Mouse (Mus musculus): Measurements from ENCODE around the gene Nepn. TPM values are rescaled to one million over a fixed set of nuclear protein-coding genes. Genes with fewer than 3 reads are reported as not detected.

Gene Nepn
- polyA plus RNA-seq, 1 experiment from 2014 or later, result not detected

DNA sequence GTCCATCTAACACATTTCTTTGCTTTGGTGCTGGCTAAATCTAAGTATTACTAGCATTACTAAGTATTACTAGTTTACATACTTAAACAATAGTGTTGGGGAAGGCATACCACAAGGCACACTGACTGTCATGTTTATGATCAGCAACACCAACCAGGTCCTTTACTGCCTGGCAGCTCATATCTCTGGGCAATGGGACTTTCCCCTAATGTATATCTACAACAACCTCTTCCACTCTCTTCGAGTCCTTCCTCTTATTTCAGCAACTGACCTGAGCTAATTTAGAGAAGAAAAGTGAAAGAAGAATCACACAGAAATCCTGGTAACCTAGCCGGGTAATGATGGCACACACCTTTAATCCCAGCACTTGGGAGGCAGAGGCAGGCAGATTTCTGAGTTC, 12.3 kb upstream of the Nepn start:
- WGBS, result 96% methylated on average over 2 of the region's 2 CpGs
- H3K27me3 ChIP-seq (replicated peaks; ENCODE audit: control insufficient read depth, insufficient read depth, low read length), result no peaks in the 10 kb centered on the region
- no peaks in the 10 kb centered on the region for H3K9me3 ChIP-seq (ENCODE audit: control insufficient read depth, low read length)
- H3K27ac ChIP-seq (ENCODE audit: low read length), result no peak overlapping the region
- no peak overlapping the region for H3K4me2 ChIP-seq (ENCODE audit: low read length)
- H3K9ac ChIP-seq (replicated peaks; ENCODE audit: low read depth, low read length), result no peak overlapping the region
- H3K4me3 ChIP-seq (replicated peaks; ENCODE audit: low read length), result no peak overlapping the region
- ATAC-seq, result no peak
- peaks cover 5% of the 10 kb centered on the region for H3K4me1 ChIP-seq (replicated peaks; ENCODE audit: control insufficient read depth, insufficient read depth, low read length)
- H3K36me3 ChIP-seq (ENCODE audit: control insufficient read depth, insufficient read depth), result no peaks in the 10 kb centered on the region

DNA sequence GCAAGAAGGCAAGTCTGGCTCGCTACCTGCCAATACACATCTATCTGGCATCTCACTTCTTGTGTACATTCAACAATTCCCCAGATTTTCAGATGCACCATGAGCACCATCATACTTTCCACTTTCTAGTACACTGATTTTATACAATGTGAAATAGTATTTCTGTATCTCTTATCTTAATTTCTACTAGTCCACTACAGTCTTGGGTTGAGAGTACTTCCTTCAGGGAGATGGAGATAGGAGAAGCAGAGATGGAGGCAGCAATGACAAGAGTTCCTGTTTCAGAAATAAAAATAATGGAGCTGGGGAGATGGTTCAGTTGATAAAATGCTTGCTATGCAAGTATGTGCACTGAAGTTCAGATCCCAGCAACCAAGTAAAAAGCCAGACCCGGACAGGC, 11.0 kb upstream of the Nepn start:
- no peak for ATAC-seq
- Histone ChIP-seq H3K4me3 (replicated peaks; ENCODE audit: low read length) (no peak overlapping the region), H3K27me3 (replicated peaks; ENCODE audit: control insufficient read depth, insufficient read depth, low read length) (no peaks in the 10 kb centered on the region), H3K4me2 (ENCODE audit: low read length) (no peak overlapping the region), H3K36me3 (ENCODE audit: control insufficient read depth, insufficient read depth) (no peaks in the 10 kb centered on the region), H3K9me3 (ENCODE audit: control insufficient read depth, low read length) (no peaks in the 10 kb centered on the region), H3K4me1 (replicated peaks; ENCODE audit: control insufficient read depth, insufficient read depth, low read length) (peaks cover 9% of the 10 kb centered on the region), H3K27ac (ENCODE audit: low read length) (no peak overlapping the region), H3K9ac (replicated peaks; ENCODE audit: low read depth, low read length) (no peak overlapping the region)
- 98% methylated on average over 2 of the region's 2 CpGs for WGBS

DNA sequence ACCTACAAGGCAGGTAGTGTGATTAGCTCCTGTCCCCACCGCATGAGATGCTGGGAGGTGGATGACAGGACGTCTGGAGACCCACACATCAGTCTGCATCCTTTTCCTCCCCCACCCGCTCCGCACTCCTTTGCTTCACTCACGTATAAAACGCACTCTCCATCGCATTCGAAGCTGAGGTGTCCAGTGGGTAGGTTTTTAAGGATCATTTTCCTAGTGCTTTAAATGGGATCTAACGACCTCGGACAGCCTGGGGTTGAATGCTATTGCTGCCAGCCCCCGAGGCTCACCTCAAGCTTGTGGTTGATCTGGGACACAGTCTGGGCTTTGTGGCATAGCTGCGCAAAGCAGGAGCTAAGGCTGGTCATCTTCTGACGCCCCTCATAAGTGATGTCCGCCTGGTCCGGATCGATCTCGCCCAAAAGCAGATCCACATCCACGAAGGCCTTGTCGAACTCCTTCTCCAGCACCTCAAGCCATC, 7.4 kb upstream of the Nepn start:
- Histone ChIP-seq H3K36me3 (ENCODE audit: control insufficient read depth, insufficient read depth) (no peaks in the 10 kb centered on the region), H3K9ac (replicated peaks; ENCODE audit: low read depth, low read length) (peak overlapping the region; percentile 97), H3K27ac (ENCODE audit: low read length) (peak overlapping the region; percentile 95), H3K4me2 (ENCODE audit: low read length) (peak overlapping the region; percentile 65), H3K9me3 (ENCODE audit: control insufficient read depth, low read length) (no peaks in the 10 kb centered on the region), H3K4me1 (replicated peaks; ENCODE audit: control insufficient read depth, insufficient read depth, low read length) (peaks cover 11% of the 10 kb centered on the region), H3K27me3 (replicated peaks; ENCODE audit: control insufficient read depth, insufficient read depth, low read length) (no peaks in the 10 kb centered on the region), H3K4me3 (replicated peaks; ENCODE audit: low read length) (peak overlapping the region; percentile 98)
- WGBS, result 0% methylated on average over 19 of the region's 19 CpGs
- ATAC-seq, result peak; percentile 37

DNA sequence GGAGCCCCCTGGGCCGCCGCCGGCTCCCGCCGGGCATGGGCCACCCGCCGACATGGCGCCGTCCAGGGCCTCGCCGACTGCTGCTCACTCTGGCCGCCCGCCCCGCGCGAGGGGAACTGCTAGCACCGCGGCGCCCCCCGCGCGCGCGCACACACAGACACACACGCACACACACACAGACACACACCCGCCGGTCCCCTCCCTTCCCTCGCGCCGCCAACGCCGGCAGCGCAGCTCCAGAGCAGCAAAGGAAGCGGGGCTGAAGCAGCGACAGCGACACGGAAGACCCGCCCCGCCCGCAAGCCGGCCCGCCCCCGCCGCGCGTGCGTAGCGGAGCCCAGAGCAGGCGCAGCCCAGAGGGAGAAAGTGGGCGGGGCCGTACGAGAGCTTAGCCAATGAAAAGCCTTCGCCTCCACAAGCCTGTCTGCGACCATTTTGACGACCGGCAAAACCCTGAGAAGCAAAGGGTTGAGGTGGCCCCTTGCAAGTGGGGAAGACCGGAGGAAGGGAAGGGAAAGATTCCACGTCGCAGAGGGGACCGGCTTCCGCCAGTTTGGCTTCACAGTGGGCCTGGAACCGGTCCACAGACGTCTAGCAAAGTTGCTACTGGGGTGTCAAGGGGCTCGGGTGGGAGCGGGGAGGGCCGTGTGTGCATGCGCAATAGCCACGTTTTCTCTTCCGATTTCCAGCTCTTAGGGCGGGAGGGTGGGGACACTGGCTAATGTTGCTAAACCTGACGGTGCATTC, 6.8 kb upstream of the Nepn start, which contains the start of gene Gopc:
TSS of gene Gopc (minus strand) at position 280 of the 747 bp plus-strand sequence.
- Histone ChIP-seq H3K4me3 (replicated peaks; ENCODE audit: low read length) (peak within 1 kb of the TSS; percentile 98), H3K4me2 (ENCODE audit: low read length) (peak within 1 kb of the TSS; percentile 70), H3K9ac (replicated peaks; ENCODE audit: low read depth, low read length) (peak within 1 kb of the TSS; percentile 97), H3K4me1 (replicated peaks; ENCODE audit: control insufficient read depth, insufficient read depth, low read length) (peaks cover 11% of the 10 kb centered on the region), H3K27me3 (replicated peaks; ENCODE audit: control insufficient read depth, insufficient read depth, low read length) (no peaks in the 10 kb centered on the region), H3K27ac (ENCODE audit: low read length) (peak within 1 kb of the TSS; percentile 95), H3K9me3 (ENCODE audit: control insufficient read depth, low read length) (no peaks in the 10 kb centered on the region), H3K36me3 (ENCODE audit: control insufficient read depth, insufficient read depth) (no peaks in the 10 kb centered on the region)
- WGBS, result under 1% methylated on average over 66 of the region's 71 CpGs
- ATAC-seq, result peak; percentile 98

DNA sequence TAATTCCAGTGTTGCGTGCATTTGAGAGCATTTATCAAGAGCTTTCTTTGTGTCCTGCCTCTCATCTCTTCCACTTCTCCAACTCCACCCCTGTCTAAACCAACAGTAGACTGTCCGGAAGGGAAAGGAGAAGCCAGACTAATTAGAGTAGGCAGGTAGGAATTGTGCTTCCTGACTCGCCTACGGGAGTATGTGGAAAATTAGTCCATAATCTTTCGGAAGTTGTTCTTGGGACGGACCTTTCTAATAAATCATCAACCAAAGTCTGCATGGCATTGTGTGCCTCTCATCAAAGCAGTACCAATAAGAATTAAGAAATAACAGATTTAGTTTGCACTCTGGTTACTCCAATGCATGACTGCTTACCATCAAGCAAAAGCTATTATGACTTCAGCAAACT, 5.8 kb upstream of the Nepn start:
- no peak overlapping the region for H3K9ac ChIP-seq (replicated peaks; ENCODE audit: low read depth, low read length)
- H3K4me2 ChIP-seq (ENCODE audit: low read length), result peak overlapping the region; percentile 70
- H3K27me3 ChIP-seq (replicated peaks; ENCODE audit: control insufficient read depth, insufficient read depth, low read length), result no peaks in the 10 kb centered on the region
- 86% methylated on average over 6 of the region's 6 CpGs for WGBS
- H3K36me3 ChIP-seq (ENCODE audit: control insufficient read depth, insufficient read depth), result no peaks in the 10 kb centered on the region
- H3K4me3 ChIP-seq (replicated peaks; ENCODE audit: low read length), result no peak overlapping the region
- H3K4me1 ChIP-seq (replicated peaks; ENCODE audit: control insufficient read depth, insufficient read depth, low read length), result peaks cover 9% of the 10 kb centered on the region
- H3K9me3 ChIP-seq (ENCODE audit: control insufficient read depth, low read length), result no peaks in the 10 kb centered on the region
- no peak for ATAC-seq
- no peak overlapping the region for H3K27ac ChIP-seq (ENCODE audit: low read length)

DNA sequence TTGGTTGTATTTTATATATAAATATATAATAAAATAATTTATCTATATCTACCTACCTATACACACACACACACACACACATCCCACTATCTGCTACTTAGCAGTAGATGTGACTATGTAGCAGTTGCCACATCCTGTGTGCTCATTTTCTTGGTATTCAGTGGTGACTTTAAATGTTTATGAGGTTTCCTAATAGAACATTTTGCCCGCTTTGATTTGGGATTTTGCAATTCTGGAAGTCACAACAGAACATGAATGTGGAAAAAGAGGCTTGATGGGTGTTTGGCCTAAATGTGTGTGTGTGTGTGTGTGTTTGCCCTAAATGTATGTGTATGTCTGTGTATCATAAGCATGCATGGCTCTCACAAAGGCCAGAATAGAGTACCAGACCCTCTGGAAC, 5.2 kb upstream of the Nepn start:
- Histone ChIP-seq H3K4me3 (replicated peaks; ENCODE audit: low read length) (no peak overlapping the region), H3K4me1 (replicated peaks; ENCODE audit: control insufficient read depth, insufficient read depth, low read length) (peaks cover 8% of the 10 kb centered on the region), H3K9ac (replicated peaks; ENCODE audit: low read depth, low read length) (no peak overlapping the region), H3K36me3 (ENCODE audit: control insufficient read depth, insufficient read depth) (no peaks in the 10 kb centered on the region), H3K27me3 (replicated peaks; ENCODE audit: control insufficient read depth, insufficient read depth, low read length) (no peaks in the 10 kb centered on the region), H3K9me3 (ENCODE audit: control insufficient read depth, low read length) (no peaks in the 10 kb centered on the region), H3K27ac (ENCODE audit: low read length) (no peak overlapping the region), H3K4me2 (ENCODE audit: low read length) (no peak overlapping the region)
- no peak for ATAC-seq
- 75% methylated on average over 1 of the region's 1 CpGs for WGBS

DNA sequence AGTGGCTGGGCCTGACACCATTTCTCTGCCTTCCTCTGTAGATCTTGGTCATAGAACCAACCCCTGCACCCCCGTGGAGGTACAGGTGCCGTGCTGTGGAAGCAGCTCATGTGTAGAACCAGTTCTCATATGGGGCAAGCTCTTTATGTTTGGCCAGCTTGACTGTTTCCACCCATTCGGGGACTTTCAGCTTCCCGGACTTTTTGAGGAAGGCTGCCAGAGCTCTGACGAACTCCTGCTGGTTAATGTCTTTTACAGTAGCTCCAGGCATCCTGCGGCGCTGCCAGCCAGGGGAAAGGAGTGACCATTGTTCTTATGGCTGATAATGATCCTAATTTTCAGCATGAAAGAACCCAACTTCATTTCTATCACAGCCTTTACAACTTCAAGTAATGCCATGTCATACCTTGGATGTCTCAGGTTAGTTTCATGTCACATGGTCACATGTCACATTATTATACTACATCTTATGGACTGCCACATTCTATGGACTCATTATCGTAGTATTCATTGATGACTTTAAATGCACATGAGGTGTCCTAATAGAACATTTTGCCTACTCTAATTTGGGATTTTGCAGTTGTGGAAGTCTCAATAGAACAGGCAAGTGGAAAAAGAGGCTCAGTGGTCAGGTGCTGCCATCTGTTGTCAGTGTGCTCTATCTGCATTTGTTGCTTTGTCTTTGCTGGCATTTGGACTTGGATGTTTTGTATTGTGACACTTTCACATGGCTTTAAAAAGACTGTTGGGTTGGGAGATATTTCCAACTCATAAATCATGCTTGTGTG, 3.8 kb upstream of the Nepn start:
- Histone ChIP-seq H3K9ac (replicated peaks; ENCODE audit: low read depth, low read length) (no peak overlapping the region), H3K4me1 (replicated peaks; ENCODE audit: control insufficient read depth, insufficient read depth, low read length) (peaks cover 6% of the 10 kb centered on the region), H3K36me3 (ENCODE audit: control insufficient read depth, insufficient read depth) (no peaks in the 10 kb centered on the region), H3K27ac (ENCODE audit: low read length) (no peak overlapping the region), H3K4me3 (replicated peaks; ENCODE audit: low read length) (no peak overlapping the region), H3K4me2 (ENCODE audit: low read length) (no peak overlapping the region), H3K9me3 (ENCODE audit: control insufficient read depth, low read length) (no peaks in the 10 kb centered on the region), H3K27me3 (replicated peaks; ENCODE audit: control insufficient read depth, insufficient read depth, low read length) (no peaks in the 10 kb centered on the region)
- no peak for ATAC-seq
- 32% methylated on average over 8 of the region's 8 CpGs for WGBS

DNA sequence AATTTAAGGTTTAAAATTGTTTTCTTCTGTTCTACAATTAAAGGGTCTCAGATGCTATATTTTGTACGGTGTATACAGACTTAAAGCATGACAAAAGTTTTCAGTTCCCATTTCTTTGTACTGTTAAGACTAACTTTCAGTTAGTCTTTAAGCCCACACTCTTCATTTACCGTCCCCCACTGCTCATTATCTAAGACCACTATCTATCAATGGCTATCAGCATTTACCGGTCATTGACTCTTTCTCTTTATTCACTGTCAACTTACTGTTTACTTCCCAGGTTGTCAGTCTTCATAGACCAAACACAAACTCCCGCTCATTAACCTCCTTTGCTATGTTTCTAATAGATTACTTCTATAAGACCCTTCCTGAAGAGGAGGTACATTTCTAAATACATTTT, 1.6 kb upstream of the Nepn start:
- H3K27ac ChIP-seq (ENCODE audit: low read length), result no peak overlapping the region
- H3K4me2 ChIP-seq (ENCODE audit: low read length), result no peak overlapping the region
- ATAC-seq, result no peak
- no peaks in the 10 kb centered on the region for H3K27me3 ChIP-seq (replicated peaks; ENCODE audit: control insufficient read depth, insufficient read depth, low read length)
- no peak overlapping the region for H3K9ac ChIP-seq (replicated peaks; ENCODE audit: low read depth, low read length)
- 67% methylated on average over 4 of the region's 4 CpGs for WGBS
- H3K9me3 ChIP-seq (ENCODE audit: control insufficient read depth, low read length), result no peaks in the 10 kb centered on the region
- no peak overlapping the region for H3K4me3 ChIP-seq (replicated peaks; ENCODE audit: low read length)
- H3K4me1 ChIP-seq (replicated peaks; ENCODE audit: control insufficient read depth, insufficient read depth, low read length), result peaks cover 6% of the 10 kb centered on the region
- H3K36me3 ChIP-seq (ENCODE audit: control insufficient read depth, insufficient read depth), result no peaks in the 10 kb centered on the region

DNA sequence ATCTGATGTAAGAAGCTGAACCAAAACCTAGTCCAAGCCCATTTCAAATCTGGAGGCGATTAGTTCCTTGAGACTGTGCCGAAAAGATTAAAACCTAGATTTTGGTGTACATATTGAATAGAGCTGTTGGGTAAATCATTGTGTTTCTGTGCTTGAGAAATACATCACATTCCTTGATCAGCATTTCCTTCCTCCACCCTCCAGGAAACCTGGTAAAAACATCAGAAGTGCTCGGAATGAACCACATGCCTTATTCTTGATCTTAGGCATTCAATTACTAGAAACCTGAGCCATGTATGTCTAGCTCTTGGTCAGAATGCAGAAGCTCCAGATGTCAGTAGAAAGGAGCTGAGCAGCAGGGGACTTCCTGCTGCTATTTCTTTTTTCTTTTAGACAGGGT, 666 bp downstream of the Nepn start:
- no peak overlapping the region for H3K27ac ChIP-seq (ENCODE audit: low read length)
- H3K4me3 ChIP-seq (replicated peaks; ENCODE audit: low read length), result no peak overlapping the region
- H3K4me2 ChIP-seq (ENCODE audit: low read length), result no peak overlapping the region
- no peak for ATAC-seq
- no peak overlapping the region for H3K9ac ChIP-seq (replicated peaks; ENCODE audit: low read depth, low read length)
- no peaks in the 10 kb centered on the region for H3K4me1 ChIP-seq (replicated peaks; ENCODE audit: control insufficient read depth, insufficient read depth, low read length)
- no peaks in the 10 kb centered on the region for H3K27me3 ChIP-seq (replicated peaks; ENCODE audit: control insufficient read depth, insufficient read depth, low read length)
- H3K9me3 ChIP-seq (ENCODE audit: control insufficient read depth, low read length), result no peaks in the 10 kb centered on the region
- H3K36me3 ChIP-seq (ENCODE audit: control insufficient read depth, insufficient read depth), result no peaks in the 10 kb centered on the region
- 89% methylated on average over 3 of the region's 3 CpGs for WGBS

Data from forebrain, embryonic 16.5 days (tissue).